Mouse (Mus musculus): ENCODE results near the gene Shisa6. TPM values are rescaled to one million over a fixed set of nuclear protein-coding genes. Genes with fewer than 3 reads are reported as not detected.

Gene Shisa6
- total RNA-seq, 2 experiments from 2014 or later, result 0.13 to 0.76 TPM

- intact Hi-C loops (cut with DNase I; ENCODE audit: low total_unique reads), result no loop called here
- DNase-seq, result no peak
These were observed 260.3 kb downstream of the Shisa6 start for GRCm38 (mm10) chr11:66265336-66265990.

- intact Hi-C loops (cut with DNase I; ENCODE audit: low total_unique reads), result no loop called here
- no peak for DNase-seq
These were observed 265.6 kb downstream of the Shisa6 start for GRCm38 (mm10) chr11:66260205-66260604.

- peak; percentile 43 for DNase-seq
- intact Hi-C loops (cut with DNase I; ENCODE audit: low total_unique reads), result no loop called here
These were observed 266.9 kb downstream of the Shisa6 start for GRCm38 (mm10) chr11:66258851-66259250.

- intact Hi-C loops (cut with DNase I; ENCODE audit: low total_unique reads), result no loop called here
- no peak for DNase-seq
These were observed 278.6 kb downstream of the Shisa6 start for GRCm38 (mm10) chr11:66247115-66247514.

GRCm38 (mm10) chr11:66236557-66236956 lies 289.2 kb downstream of the Shisa6 start:
- intact Hi-C loops (cut with DNase I; ENCODE audit: low total_unique reads), result no loop called here
- DNase-seq, result no peak

- DNase-seq, result no peak
- intact Hi-C loops (cut with DNase I; ENCODE audit: low total_unique reads), result no loop called here
These were observed 292.9 kb downstream of the Shisa6 start for GRCm38 (mm10) chr11:66232891-66233290.

GRCm38 (mm10) chr11:66222133-66222532 lies 303.6 kb downstream of the Shisa6 start:
- no peak for DNase-seq
- intact Hi-C loops (cut with DNase I; ENCODE audit: low total_unique reads), result no loop called here

GRCm38 (mm10) chr11:66218469-66218868 lies 307.3 kb downstream of the Shisa6 start:
- intact Hi-C loops (cut with DNase I; ENCODE audit: low total_unique reads), result no loop called here
- DNase-seq, result no peak

- peak; percentile 46 for DNase-seq
- intact Hi-C loops (cut with DNase I; ENCODE audit: low total_unique reads), result no loop called here
These were observed 337.0 kb downstream of the Shisa6 start for GRCm38 (mm10) chr11:66188627-66189287.

GRCm38 (mm10) chr11:66188146-66188545 lies 337.6 kb downstream of the Shisa6 start:
- intact Hi-C loops (cut with DNase I; ENCODE audit: low total_unique reads), result no loop called here
- DNase-seq, result no peak

GRCm38 (mm10) chr11:66177781-66178180 lies 348.0 kb downstream of the Shisa6 start:
- no peak for DNase-seq
- intact Hi-C loops (cut with DNase I; ENCODE audit: low total_unique reads), result no loop called here

GRCm38 (mm10) chr11:66167801-66168651 lies 357.7 kb downstream of the Shisa6 start, which contains the start of gene Dnah9:
Dnah9 (minus strand) TSS chr11:66168551.
- DNase-seq, result peak; percentile 47
- intact Hi-C loops (cut with DNase I; ENCODE audit: low total_unique reads), result no loop called here

- intact Hi-C loops (cut with DNase I; ENCODE audit: low total_unique reads), result no loop called here
- DNase-seq, result no peak
These were observed 361.7 kb downstream of the Shisa6 start for GRCm38 (mm10) chr11:66164022-66164421.

All from gastrocnemius, postnatal 14 days (tissue).